Mouse (Mus musculus) neural tube, embryonic 15.5 days (tissue): ENCODE measurements at regions not wholly inside any gene's neighbourhood (a gene's known extent, or its start where the extent isn't known, plus 50 kb on each side); places are given as distances from the start of the nearest gene placed in this dataset.

Experiments
- ATAC-seq: fragments of 200-750 bp; cut with Nextera tagmentation; 2 replicates; pipeline ENCODE4 v1.8.0; 2017; ENCODE audit warnings: mild to moderate bottlenecking, moderate TSS enrichment, moderate library complexity; ENCODE audit not compliant: low FRiP score
- H3K27ac ChIP-seq: fragments of 300-500 bp; sonication (generic); replicated peaks from 2 replicates; pipeline ENCODE4 v1.5.1; 2015; ENCODE audit warnings: mild to moderate bottlenecking, inconsistent platforms
- H3K27me3 ChIP-seq: fragments of 300-500 bp; sonication (generic); replicated peaks from 2 replicates; pipeline ENCODE4 v1.6.1; 2015; ENCODE audit warnings: inconsistent platforms
- H3K36me3 ChIP-seq: fragments of 300-500 bp; sonication (generic); 2 replicates; pipeline ENCODE4 v1.6.1; 2015; ENCODE audit warnings: inconsistent platforms
- H3K4me1 ChIP-seq: fragments of 300-500 bp; sonication (generic); 2 replicates; pipeline ENCODE4 v1.6.1; 2015; ENCODE audit warnings: inconsistent platforms
- H3K4me2 ChIP-seq: fragments of 300-500 bp; sonication (generic); 2 replicates; pipeline ENCODE4 v1.6.1; 2015; ENCODE audit warnings: inconsistent platforms, mild to moderate bottlenecking, moderate library complexity
- H3K4me3 ChIP-seq: fragments of 300-500 bp; sonication (generic); replicated peaks from 2 replicates; pipeline ENCODE4 v1.5.1; 2015; ENCODE audit warnings: mild to moderate bottlenecking, inconsistent platforms
- H3K9ac ChIP-seq: fragments of 300-500 bp; sonication (generic); replicated peaks from 2 replicates; pipeline ENCODE4 v1.6.1; 2015; ENCODE audit warnings: mild to moderate bottlenecking, inconsistent platforms
- H3K9me3 ChIP-seq: fragments of 300-500 bp; sonication (generic); replicated peaks from 2 replicates; pipeline ENCODE4 v1.6.1; 2016; ENCODE audit warnings: inconsistent platforms
- WGBS: fragments of 180-500 bp; shearing (Covaris S2); methylation state at CpG from one replicate; pipeline ENCODE4 v1.1.7; 2015; ENCODE audit warnings: mixed read lengths; 5-methylcytosine and 5-hydroxymethylcytosine counted together

- no peak for ATAC-seq
- Histone ChIP-seq H3K27ac (no peak overlapping the region), H3K4me2 (no peak overlapping the region), H3K4me3 (no peak overlapping the region), H3K36me3 (no peaks in the 10 kb centered on the region), H3K9ac (no peak overlapping the region), H3K9me3 (no peaks in the 10 kb centered on the region), H3K27me3 (no peaks in the 10 kb centered on the region), H3K4me1 (peaks cover 19% of the 10 kb centered on the region)
- 75% methylated on average over 15 of the region's 15 CpGs for WGBS
Observed at GRCm38 (mm10) chr10:117984784-117985602, 139.2 kb upstream of the Rap1b start.

- H3K36me3 ChIP-seq = no peaks in the 10 kb centered on the region
- H3K4me1 ChIP-seq = peaks cover 9% of the 10 kb centered on the region
- H3K4me2 ChIP-seq = no peak overlapping the region
- H3K4me3 ChIP-seq = no peak overlapping the region
- no peaks in the 10 kb centered on the region for H3K9me3 ChIP-seq
- no peak overlapping the region for H3K9ac ChIP-seq
- no peak for ATAC-seq
- no peaks in the 10 kb centered on the region for H3K27me3 ChIP-seq
- H3K27ac ChIP-seq = no peak overlapping the region
- WGBS = 75% methylated on average over 6 of the region's 6 CpGs
Observed at GRCm38 (mm10) chr10:117987620-117988019, 141.8 kb upstream of the Rap1b start.

GRCm38 (mm10) chr10:117988076-117988475, 142.2 kb upstream of the Rap1b start:
- no peaks in the 10 kb centered on the region for H3K36me3 ChIP-seq
- no peak overlapping the region for H3K27ac ChIP-seq
- no peak overlapping the region for H3K4me3 ChIP-seq
- H3K27me3 ChIP-seq = no peaks in the 10 kb centered on the region
- no peak overlapping the region for H3K9ac ChIP-seq
- no peak for ATAC-seq
- WGBS = 83% methylated on average over 5 of the region's 5 CpGs
- no peaks in the 10 kb centered on the region for H3K9me3 ChIP-seq
- H3K4me1 ChIP-seq = peaks cover 4% of the 10 kb centered on the region; the same call in 1 of the 2 replicates
- H3K4me2 ChIP-seq = no peak overlapping the region

DNA sequence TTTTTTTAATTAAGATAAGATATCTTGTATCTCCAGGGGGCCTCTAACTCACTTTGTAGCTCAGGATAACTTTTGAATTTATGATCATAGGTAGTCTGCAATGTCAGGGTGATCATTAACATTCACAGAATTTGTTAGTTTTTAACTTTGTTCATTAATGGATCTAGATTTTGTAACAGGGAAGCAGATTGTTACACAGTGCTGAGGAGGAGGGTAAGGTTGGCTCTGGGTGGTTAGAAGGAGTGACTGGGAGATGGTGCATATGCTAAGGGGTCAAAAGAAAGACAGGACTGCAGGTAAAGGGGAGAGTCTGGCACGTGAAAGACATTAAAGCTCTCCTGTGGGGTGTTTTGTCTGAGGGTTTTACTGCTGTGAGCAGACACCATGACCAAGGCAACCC, 145.3 kb upstream of the Rap1b start:
- H3K36me3 ChIP-seq = no peaks in the 10 kb centered on the region
- H3K9ac ChIP-seq = no peak overlapping the region
- no peaks in the 10 kb centered on the region for H3K9me3 ChIP-seq
- no peak overlapping the region for H3K4me2 ChIP-seq
- H3K4me1 ChIP-seq = peaks cover 16% of the 10 kb centered on the region
- 85% methylated on average over 1 of the region's 1 CpGs for WGBS
- no peaks in the 10 kb centered on the region for H3K27me3 ChIP-seq
- ATAC-seq = no peak
- H3K27ac ChIP-seq = no peak overlapping the region
- no peak overlapping the region for H3K4me3 ChIP-seq

- no peak overlapping the region for H3K9ac ChIP-seq
- no peaks in the 10 kb centered on the region for H3K36me3 ChIP-seq
- no peak for ATAC-seq
- H3K27ac ChIP-seq = no peak overlapping the region
- H3K4me1 ChIP-seq = peaks cover 18% of the 10 kb centered on the region
- H3K4me3 ChIP-seq = no peak overlapping the region
- no peaks in the 10 kb centered on the region for H3K9me3 ChIP-seq
- 72% methylated on average over 9 of the region's 9 CpGs for WGBS
- H3K27me3 ChIP-seq = no peaks in the 10 kb centered on the region
- no peak overlapping the region for H3K4me2 ChIP-seq
Observed at GRCm38 (mm10) chr10:117992317-117992716, 146.5 kb upstream of the Rap1b start.

GRCm38 (mm10) chr10:117993809-117994208, 147.8 kb upstream of the Mdm1 start:
- peak overlapping the region; percentile 58; the same call in 1 of the 2 replicates for H3K27ac ChIP-seq
- 82% methylated on average over 3 of the region's 3 CpGs for WGBS
- H3K27me3 ChIP-seq = no peaks in the 10 kb centered on the region
- peak; percentile 23; the same call in 1 of the 2 replicates for ATAC-seq
- no peaks in the 10 kb centered on the region for H3K9me3 ChIP-seq
- no peak overlapping the region for H3K9ac ChIP-seq
- H3K36me3 ChIP-seq = no peaks in the 10 kb centered on the region
- no peak overlapping the region for H3K4me2 ChIP-seq
- H3K4me1 ChIP-seq = peaks cover 18% of the 10 kb centered on the region
- H3K4me3 ChIP-seq = no peak overlapping the region

DNA sequence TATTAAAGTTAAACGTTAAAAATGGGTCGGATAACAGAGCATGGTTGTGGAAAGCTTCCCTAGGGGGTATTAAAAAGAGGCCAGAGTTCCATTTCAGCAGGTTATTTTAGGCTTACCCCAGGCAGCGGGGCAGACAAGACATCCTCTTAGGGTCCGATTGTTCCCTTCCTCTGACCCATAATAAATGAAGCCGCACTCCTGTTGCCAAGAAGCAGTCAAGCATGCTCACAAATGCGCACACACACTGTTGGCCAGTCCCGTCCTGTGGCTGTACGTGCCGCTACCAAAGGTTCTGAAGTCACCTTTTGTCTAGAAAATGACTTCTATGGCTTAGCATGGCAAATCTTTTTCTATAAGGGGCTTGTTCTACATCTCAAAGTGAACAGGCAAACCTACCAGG, 146.8 kb upstream of the Mdm1 start:
- peak overlapping the region; percentile 58 for H3K27ac ChIP-seq
- H3K4me1 ChIP-seq = peaks cover 18% of the 10 kb centered on the region
- peak; percentile 42; the same call in 1 of the 2 replicates for ATAC-seq
- H3K9me3 ChIP-seq = no peaks in the 10 kb centered on the region
- WGBS = 18% methylated on average over 9 of the region's 9 CpGs
- H3K4me3 ChIP-seq = no peak overlapping the region; the same call in 1 of the 2 replicates
- H3K4me2 ChIP-seq = peak overlapping the region; percentile 22
- H3K36me3 ChIP-seq = no peaks in the 10 kb centered on the region
- no peaks in the 10 kb centered on the region for H3K27me3 ChIP-seq
- no peak overlapping the region for H3K9ac ChIP-seq

DNA sequence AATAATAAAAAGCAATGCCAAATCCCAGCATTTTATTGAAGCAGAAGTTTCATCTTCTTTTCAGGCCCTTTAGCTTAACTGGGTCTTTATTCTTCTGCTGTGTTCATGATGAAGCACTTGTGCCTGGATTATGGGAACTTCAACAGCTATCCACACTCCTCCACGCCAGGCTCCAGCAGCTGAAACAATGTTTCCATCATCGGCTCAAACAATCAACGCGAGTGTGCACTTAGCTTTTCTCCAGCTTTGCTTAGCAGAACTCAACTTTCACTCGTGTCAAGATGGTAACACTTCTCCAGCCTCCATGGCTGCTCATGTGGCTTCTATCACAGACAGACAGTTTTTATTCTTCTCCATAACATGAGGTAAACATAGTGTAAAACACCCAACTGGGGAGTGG, 143.8 kb upstream of the Mdm1 start:
- H3K4me3 ChIP-seq = no peak overlapping the region
- H3K9me3 ChIP-seq = no peaks in the 10 kb centered on the region
- no peaks in the 10 kb centered on the region for H3K36me3 ChIP-seq
- H3K27me3 ChIP-seq = no peaks in the 10 kb centered on the region
- WGBS = 86% methylated on average over 5 of the region's 5 CpGs
- ATAC-seq = no peak
- peaks cover 18% of the 10 kb centered on the region for H3K4me1 ChIP-seq
- H3K9ac ChIP-seq = no peak overlapping the region
- no peak overlapping the region for H3K4me2 ChIP-seq
- H3K27ac ChIP-seq = no peak overlapping the region

GRCm38 (mm10) chr10:118000591-118000990, 141.0 kb upstream of the Mdm1 start:
- ATAC-seq = no peak
- H3K4me3 ChIP-seq = no peak overlapping the region
- peaks cover 13% of the 10 kb centered on the region for H3K4me1 ChIP-seq
- H3K4me2 ChIP-seq = no peak overlapping the region
- H3K36me3 ChIP-seq = no peaks in the 10 kb centered on the region
- H3K27ac ChIP-seq = no peak overlapping the region
- H3K27me3 ChIP-seq = no peaks in the 10 kb centered on the region
- H3K9me3 ChIP-seq = no peaks in the 10 kb centered on the region
- 83% methylated on average over 3 of the region's 3 CpGs for WGBS
- H3K9ac ChIP-seq = no peak overlapping the region

GRCm38 (mm10) chr10:118001501-118001900, 140.1 kb upstream of the Mdm1 start:
- H3K4me2 ChIP-seq = no peak overlapping the region
- H3K4me3 ChIP-seq = no peak overlapping the region
- H3K27me3 ChIP-seq = no peaks in the 10 kb centered on the region
- H3K27ac ChIP-seq = no peak overlapping the region
- no peaks in the 10 kb centered on the region for H3K9me3 ChIP-seq
- no peaks in the 10 kb centered on the region for H3K36me3 ChIP-seq
- 52% methylated on average over 4 of the region's 4 CpGs for WGBS
- ATAC-seq = no peak
- H3K4me1 ChIP-seq = 0 out of 2 replicates have a peak, but pooled peaks cover 6% of the 10 kb centered on the region
- no peak overlapping the region for H3K9ac ChIP-seq

GRCm38 (mm10) chr10:118001971-118002370, 139.6 kb upstream of the Mdm1 start:
- Histone ChIP-seq H3K4me2 (no peak overlapping the region), H3K9me3 (no peaks in the 10 kb centered on the region), H3K4me3 (no peak overlapping the region), H3K27me3 (no peaks in the 10 kb centered on the region), H3K9ac (no peak overlapping the region), H3K4me1 (0 out of 2 replicates have a peak, but pooled peaks cover 6% of the 10 kb centered on the region), H3K36me3 (no peaks in the 10 kb centered on the region), H3K27ac (no peak overlapping the region)
- ATAC-seq = no peak
- WGBS = 82% methylated on average over 7 of the region's 7 CpGs

DNA sequence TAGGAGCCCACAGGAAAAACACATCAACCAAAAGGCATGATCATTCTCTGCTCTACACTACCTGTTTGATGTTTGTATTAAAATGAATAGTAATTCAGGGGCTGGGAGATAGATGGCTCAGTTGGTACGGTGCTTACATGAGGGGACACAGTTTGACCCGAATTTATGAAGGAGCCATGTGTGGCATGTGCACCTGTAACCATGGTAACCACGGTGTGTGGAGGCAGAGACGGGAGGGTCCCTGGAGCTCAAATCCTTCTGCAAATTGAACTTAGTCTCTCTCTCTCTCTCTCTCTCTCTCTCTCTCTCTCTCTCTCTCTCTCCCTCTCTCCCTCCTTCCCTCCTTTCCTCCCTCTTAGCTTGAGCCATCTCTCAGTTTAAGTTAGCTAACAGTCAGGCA, 139.1 kb upstream of the Mdm1 start:
- H3K9ac ChIP-seq = no peak overlapping the region
- WGBS = 67% methylated on average over 4 of the region's 4 CpGs
- H3K4me2 ChIP-seq = no peak overlapping the region
- no peak overlapping the region for H3K27ac ChIP-seq
- H3K36me3 ChIP-seq = no peaks in the 10 kb centered on the region
- H3K27me3 ChIP-seq = no peaks in the 10 kb centered on the region
- ATAC-seq = no peak
- H3K4me3 ChIP-seq = no peak overlapping the region
- no peaks in the 10 kb centered on the region for H3K9me3 ChIP-seq
- 0 out of 2 replicates have a peak, but pooled peaks cover 6% of the 10 kb centered on the region for H3K4me1 ChIP-seq
